Mouse (Mus musculus) stomach, postnatal 0 days (tissue): ENCODE data around the gene Rab33a. TPM values are rescaled to one million over a fixed set of nuclear protein-coding genes. Genes with fewer than 3 reads are reported as not detected.

Source experiments
- ATAC-seq: fragments of 200-750 bp; cut with Nextera tagmentation; 2 replicates; pipeline ENCODE4 v1.8.0; 2017; ENCODE audit not compliant: low FRiP score, low TSS enrichment
- DNase-seq: peaks from one replicate; pipeline ENCODE4 v3.0.0-alpha.2; 2016; ENCODE audit warnings: low spot score
- H3K27ac ChIP-seq: fragments of 300-500 bp; sonication (generic); replicated peaks from 2 replicates; pipeline ENCODE4 v1.5.1; 2014; ENCODE audit warnings: mild to moderate bottlenecking, control low read depth
- H3K27me3 ChIP-seq: fragments of 300-500 bp; sonication (generic); 2 replicates; pipeline ENCODE4 v1.6.1; 2014; ENCODE audit warnings: low read length; ENCODE audit not compliant: control insufficient read depth, insufficient read depth
- H3K36me3 ChIP-seq: fragments of 300-500 bp; sonication (generic); 2 replicates; pipeline ENCODE4 v1.6.1; 2014; ENCODE audit warnings: low read length, mixed read lengths; ENCODE audit not compliant: control insufficient read depth, insufficient read depth
- H3K4me1 ChIP-seq: fragments of 300-500 bp; sonication (generic); replicated peaks from 2 replicates; pipeline ENCODE4 v1.6.1; 2014; ENCODE audit warnings: antibody characterized with exemption; ENCODE audit not compliant: control insufficient read depth, insufficient read depth
- H3K4me2 ChIP-seq: fragments of 300-500 bp; sonication (generic); replicated peaks from 2 replicates; pipeline ENCODE4 v1.6.1; 2014; ENCODE audit warnings: low read depth, mild to moderate bottlenecking, control low read depth, moderate library complexity
- H3K4me3 ChIP-seq: fragments of 300-500 bp; sonication (generic); 2 replicates; pipeline ENCODE4 v1.5.1; 2014; ENCODE audit warnings: low read depth, low read length, control low read depth
- H3K9ac ChIP-seq: fragments of 300-500 bp; sonication (generic); 2 replicates; pipeline ENCODE4 v1.6.1; 2014; ENCODE audit warnings: mild to moderate bottlenecking, low read length, control low read depth, mixed read lengths
- H3K9me3 ChIP-seq: fragments of 300-500 bp; sonication (generic); 2 replicates; pipeline ENCODE4 v1.6.1; 2016; ENCODE audit warnings: low read length; ENCODE audit not compliant: control insufficient read depth
- CTCF ChIP-seq: IDR thresholded peaks from 2 replicates; pipeline ENCODE4 v1.5.1; 2016; ENCODE audit warnings: antibody characterized with exemption, low read depth, mild to moderate bottlenecking, moderate library complexity
- EP300 ChIP-seq: optimal IDR thresholded peaks from 2 replicates; pipeline ENCODE3; 2016; ENCODE audit warnings: antibody characterized with exemption
- WGBS: fragments of 180-500 bp; shearing (Covaris S2); extraction: QIAGEN DNeasy Blood & Tissue Kit; methylation state at CpG from one replicate; pipeline ENCODE4 v1.1.7; 2014; 5-methylcytosine and 5-hydroxymethylcytosine counted together
- polyA plus RNA-seq: library from polyadenylated mRNA; unstranded; fragments of >200 nt; fragmentation: Nextera tagmentation; extraction: Ambion mirVana; gene quantifications from 2 replicates; pipeline ENCODE4 v1.2.1, GENCODE M21; 2015

Rab33a gene
- polyA plus RNA-seq, 1 experiment from 2014 or later = 2.5 TPM

DNA sequence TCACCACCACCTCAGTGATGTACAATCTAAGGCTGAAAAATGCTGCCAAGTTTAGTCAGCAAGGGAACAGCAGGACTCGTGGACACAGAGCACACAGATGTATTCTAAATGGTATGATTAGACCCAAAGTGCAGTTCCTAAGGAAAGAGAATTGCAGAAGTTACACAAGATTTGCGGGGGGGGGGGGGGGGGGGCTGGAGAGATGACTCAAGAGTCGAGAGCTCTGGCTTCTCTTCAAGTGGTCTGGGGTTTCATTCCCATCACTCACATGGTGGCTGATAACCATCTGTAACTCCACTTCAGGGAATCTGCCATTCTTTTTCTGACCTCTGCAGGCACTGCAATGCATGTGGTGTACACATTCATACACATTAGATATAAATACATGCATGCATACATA lies 7.3 kb downstream of the Rab33a start:
- H3K27ac ChIP-seq = no peak overlapping the region
- WGBS = 37% methylated on average over 2 of the region's 3 CpGs
- H3K9ac ChIP-seq = no peak overlapping the region
- no peak overlapping the region for H3K4me2 ChIP-seq
- no peaks in the 10 kb centered on the region for H3K9me3 ChIP-seq
- H3K4me3 ChIP-seq = no peak overlapping the region
- TF ChIP-seq EP300 (no peak), CTCF (no peak)
- no peak for DNase-seq
- no peaks in the 10 kb centered on the region for H3K36me3 ChIP-seq
- no peaks in the 10 kb centered on the region for H3K27me3 ChIP-seq
- ATAC-seq = no peak
- H3K4me1 ChIP-seq = no peaks in the 10 kb centered on the region

DNA sequence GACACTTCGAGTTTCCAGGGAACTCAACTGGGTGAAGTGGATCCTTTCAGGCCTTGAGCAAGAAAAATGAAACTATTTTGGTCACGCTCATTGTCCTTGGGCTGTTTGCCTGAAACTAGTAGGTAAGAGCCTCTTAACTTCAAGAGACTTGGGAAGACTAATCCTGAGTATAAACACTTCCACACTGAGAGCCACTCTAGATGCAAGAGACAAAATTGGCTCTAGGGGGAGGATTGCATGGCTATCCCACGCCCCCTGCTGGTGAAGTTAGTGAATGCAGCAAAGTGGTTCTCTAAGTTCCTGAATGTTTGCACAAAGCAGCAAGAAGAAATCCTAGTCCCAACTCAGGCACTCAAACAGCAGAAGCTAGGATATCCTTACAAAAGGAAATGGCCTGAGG lies 13.1 kb downstream of the Rab33a start:
- TF ChIP-seq CTCF = peak; percentile 91
- no peak for TF ChIP-seq EP300
- Histone ChIP-seq H3K4me1 (no peaks in the 10 kb centered on the region), H3K27me3 (no peaks in the 10 kb centered on the region), H3K27ac (no peak overlapping the region), H3K9ac (no peak overlapping the region), H3K4me2 (no peak overlapping the region), H3K4me3 (no peak overlapping the region), H3K9me3 (no peaks in the 10 kb centered on the region), H3K36me3 (no peaks in the 10 kb centered on the region)
- 0 out of 2 replicates have a peak, but pooled peaks have one; percentile 54 for ATAC-seq
- 37% methylated on average over 3 of the region's 3 CpGs for WGBS
- peak; percentile 72 for DNase-seq

Other genes with a start within 250 kb of the Rab33a start
- gene Bcorl1, start 177.9 kb upstream of the Rab33a start, polyA plus RNA-seq = 2.1 and 2.2 TPM in 2 replicates
- gene Elf4, start 56.2 kb upstream of the Rab33a start, polyA plus RNA-seq = 4.1 and 4.5 TPM in 2 replicates
- gene Aifm1, start 5.7 kb upstream of the Rab33a start, polyA plus RNA-seq = 45.9 TPM in 2 replicates
- gene Zfp280c, start 75.2 kb downstream of the Rab33a start, polyA plus RNA-seq = 3.8 and 3.9 TPM in 2 replicates
- gene Slc25a14, start 104.1 kb downstream of the Rab33a start, polyA plus RNA-seq = 7.0 and 8.1 TPM in 2 replicates
- gene Gpr119, start 155.2 kb downstream of the Rab33a start, polyA plus RNA-seq = not detected in 2 replicates
- gene Rbmx2, start 175.7 kb downstream of the Rab33a start, polyA plus RNA-seq = 11.0 and 12.5 TPM in 2 replicates